Mouse (Mus musculus): ENCODE data around the gene Efnb3. TPM values are rescaled to one million over a fixed set of nuclear protein-coding genes. Genes with fewer than 3 reads are reported as not detected.

Efnb3 gene
- polyA plus RNA-seq, 1 experiment from 2014 or later: 0.75 TPM

Small RNA genes lying within 50 kb of the gene (microRNA-seq; reads per million reads assigned to microRNA genes)
- gene Gm27493: not detected

Other genes starting within 250 kb of the Efnb3 start
- gene Cntrob, start 236.4 kb downstream of the Efnb3 start, polyA plus RNA-seq (2015; fragmentation: Nextera tagmentation; extraction: Ambion mirVana): 9.8 and 10.1 TPM in 2 replicates
- 90.7 and 94.6 TPM in 2 replicates for gene Trappc1, start 236.2 kb downstream of the Efnb3 start, polyA plus RNA-seq (2015; fragmentation: Nextera tagmentation; extraction: Ambion mirVana)
- 0.07 and 0.19 TPM in 2 replicates for gene Kcnab3, start 233.9 kb downstream of the Efnb3 start, polyA plus RNA-seq (2015; fragmentation: Nextera tagmentation; extraction: Ambion mirVana)
- gene Rnf227, start 219.7 kb downstream of the Efnb3 start, polyA plus RNA-seq (2015; fragmentation: Nextera tagmentation; extraction: Ambion mirVana): 0.92 and 1.1 TPM in 2 replicates
- gene Chd3, start 190.8 kb downstream of the Efnb3 start, polyA plus RNA-seq (2015; fragmentation: Nextera tagmentation; extraction: Ambion mirVana): 2.6 and 4.4 TPM in 2 replicates
- 102 and 105 TPM in 2 replicates for gene Naa38, start 164.7 kb downstream of the Efnb3 start, polyA plus RNA-seq (2015; fragmentation: Nextera tagmentation; extraction: Ambion mirVana)
- 10.3 and 13.0 TPM in 2 replicates for gene Cyb5d1, start 164.6 kb downstream of the Efnb3 start, polyA plus RNA-seq (2015; fragmentation: Nextera tagmentation; extraction: Ambion mirVana)
- 8.9 and 9.5 TPM in 2 replicates for gene Tmem88, start 162.0 kb downstream of the Efnb3 start, polyA plus RNA-seq (2015; fragmentation: Nextera tagmentation; extraction: Ambion mirVana)
- gene Kdm6b, start 146.5 kb downstream of the Efnb3 start, polyA plus RNA-seq (2015; fragmentation: Nextera tagmentation; extraction: Ambion mirVana): 4.8 and 5.1 TPM in 2 replicates
- gene Dnah2, start 11.1 kb downstream of the Efnb3 start, polyA plus RNA-seq (2015; fragmentation: Nextera tagmentation; extraction: Ambion mirVana): 0.06 and 0.12 TPM in 2 replicates
- gene Wrap53, start 20.1 kb upstream of the Efnb3 start, polyA plus RNA-seq (2015; fragmentation: Nextera tagmentation; extraction: Ambion mirVana): 23.1 and 23.7 TPM in 2 replicates
- 83.0 and 90.4 TPM in 2 replicates for gene Trp53, start 20.2 kb upstream of the Efnb3 start, polyA plus RNA-seq (2015; fragmentation: Nextera tagmentation; extraction: Ambion mirVana)
- 21.7 and 30.8 TPM in 2 replicates for gene Atp1b2, start 45.7 kb upstream of the Efnb3 start, polyA plus RNA-seq (2015; fragmentation: Nextera tagmentation; extraction: Ambion mirVana)
- gene Shbg, start 57.7 kb upstream of the Efnb3 start, polyA plus RNA-seq (2015; fragmentation: Nextera tagmentation; extraction: Ambion mirVana): 33.4 and 34.8 TPM in 2 replicates
- gene Sat2, start 61.8 kb upstream of the Efnb3 start, polyA plus RNA-seq (2015; fragmentation: Nextera tagmentation; extraction: Ambion mirVana): 11.6 and 12.3 TPM in 2 replicates
- gene Fxr2, start 72.8 kb upstream of the Efnb3 start, polyA plus RNA-seq (2015; fragmentation: Nextera tagmentation; extraction: Ambion mirVana): 7.9 and 8.2 TPM in 2 replicates
- not detected in 2 replicates for gene Sox15, start 95.1 kb upstream of the Efnb3 start, polyA plus RNA-seq (2015; fragmentation: Nextera tagmentation; extraction: Ambion mirVana)
- 36.9 and 39.2 TPM in 2 replicates for gene Mpdu1, start 102.4 kb upstream of the Efnb3 start, polyA plus RNA-seq (2015; fragmentation: Nextera tagmentation; extraction: Ambion mirVana)
- 17.3 and 17.4 TPM in 2 replicates for gene Cd68, start 105.9 kb upstream of the Efnb3 start, polyA plus RNA-seq (2015; fragmentation: Nextera tagmentation; extraction: Ambion mirVana)
- gene Eif4a1, start 112.2 kb upstream of the Efnb3 start, polyA plus RNA-seq (2015; fragmentation: Nextera tagmentation; extraction: Ambion mirVana): 351 and 453 TPM in 2 replicates
- gene Senp3, start 121.9 kb upstream of the Efnb3 start, polyA plus RNA-seq (2015; fragmentation: Nextera tagmentation; extraction: Ambion mirVana): 37.3 and 38.6 TPM in 2 replicates
- gene Tnfsf13, start 125.6 kb upstream of the Efnb3 start, polyA plus RNA-seq (2015; fragmentation: Nextera tagmentation; extraction: Ambion mirVana): 0.10 TPM in 1 of 2 replicates, not detected in the other
- gene Tnfsf12, start 135.6 kb upstream of the Efnb3 start, polyA plus RNA-seq (2015; fragmentation: Nextera tagmentation; extraction: Ambion mirVana): 2.1 and 2.6 TPM in 2 replicates
- 1.1 and 1.4 TPM in 2 replicates for gene Tnfsfm13, start 135.9 kb upstream of the Efnb3 start, polyA plus RNA-seq (2015; fragmentation: Nextera tagmentation; extraction: Ambion mirVana)
- 9.6 and 10.8 TPM in 2 replicates for gene Polr2a, start 198.4 kb upstream of the Efnb3 start, polyA plus RNA-seq (2015; fragmentation: Nextera tagmentation; extraction: Ambion mirVana)
- gene Slc35g3, start 201.8 kb upstream of the Efnb3 start, polyA plus RNA-seq (2015; fragmentation: Nextera tagmentation; extraction: Ambion mirVana): not detected in 2 replicates
- gene Zbtb4, start 205.7 kb upstream of the Efnb3 start, polyA plus RNA-seq (2015; fragmentation: Nextera tagmentation; extraction: Ambion mirVana): 0.38 and 0.43 TPM in 2 replicates
- gene Chrnb1, start 235.7 kb upstream of the Efnb3 start, polyA plus RNA-seq (2015; fragmentation: Nextera tagmentation; extraction: Ambion mirVana): 0.43 and 0.59 TPM in 2 replicates
- 0.07 and 0.20 TPM in 2 replicates for gene Fgf11, start 241.7 kb upstream of the Efnb3 start, polyA plus RNA-seq (2015; fragmentation: Nextera tagmentation; extraction: Ambion mirVana)
- 0.46 and 0.50 TPM in 2 replicates for gene Tmem102, start 245.4 kb upstream of the Efnb3 start, polyA plus RNA-seq (2015; fragmentation: Nextera tagmentation; extraction: Ambion mirVana)

All from liver, embryonic 13.5 days (tissue).